Mouse (Mus musculus): ENCODE measurements around the gene Saa2.

Gene Saa2

GRCm38 (mm10) chr7:46764672-46765071, 13.1 kb downstream of the Saa2 start:
- no peak for DNase-seq

- no peak for DNase-seq
Measured at GRCm38 (mm10) chr7:46767371-46767770, 15.8 kb downstream of the Saa2 start.

- DNase-seq: no peak
Measured at GRCm38 (mm10) chr7:46768451-46768850, 16.9 kb downstream of the Saa2 start.

- peak; percentile 79 to 82 for DNase-seq
Measured at GRCm38 (mm10) chr7:46770706-46771105, 19.1 kb downstream of the Saa2 start.

GRCm38 (mm10) chr7:46789177-46789849, 37.7 kb downstream of the Saa2 start:
- DNase-seq: no peak

GRCm38 (mm10) chr7:46793871-46794270, 42.3 kb downstream of the Saa2 start:
- no peak for DNase-seq

GRCm38 (mm10) chr7:46795287-46796205, 44.0 kb downstream of the Saa2 start, which contains the start of the genes Hps5 and Gtf2h1:
TSS of gene Hps5 (minus strand) at chr7:46796064.
TSS of gene Gtf2h1 (plus strand) at chr7:46796103.
- peak; percentile 100 for DNase-seq

GRCm38 (mm10) chr7:46796206-46796679, 44.7 kb downstream of the Saa2 start:
- DNase-seq: no peak

GRCm38 (mm10) chr7:46796779-46797178, 45.2 kb downstream of the Saa2 start:
- DNase-seq: no peak
